Mouse (Mus musculus): ENCODE measurements around the gene Rin1.

DNA sequence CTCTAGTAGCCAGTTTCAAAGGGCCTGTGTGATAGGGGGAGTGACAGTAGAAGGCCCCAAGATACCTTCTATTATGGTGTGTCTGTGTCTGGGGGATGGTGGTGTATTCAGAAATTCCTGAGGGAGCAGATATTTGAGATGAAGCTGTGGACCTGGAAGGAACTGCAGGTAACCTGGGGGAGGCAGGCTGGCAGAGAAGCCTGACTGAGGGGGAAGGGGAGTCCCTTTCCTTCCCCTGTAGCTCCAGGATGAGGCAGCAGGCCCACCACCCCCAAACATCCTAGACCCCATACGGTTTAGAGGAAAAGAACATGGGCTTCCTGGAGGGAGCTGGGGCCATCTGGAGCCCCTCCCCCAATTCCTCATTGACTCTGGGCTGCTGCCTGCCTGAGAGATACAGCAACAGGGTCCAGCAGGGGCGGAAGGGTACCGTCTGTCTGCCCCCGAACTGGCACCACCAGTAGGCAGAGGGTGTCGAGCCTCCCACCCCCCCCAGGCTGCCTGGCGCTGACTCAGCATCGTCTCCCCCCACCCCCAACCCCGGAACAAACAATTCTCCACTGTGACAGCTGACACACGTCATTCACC, 45.7 kb downstream of the Rin1 start:
- TF ChIP-seq CTCF (IDR thresholded peaks at IDR 0.05) = no peak
- TF ChIP-seq POLR2A (IDR thresholded peaks at IDR 0.05; ENCODE audit: insufficient read depth, low read depth, low read length) = no peak
- no peak for TF ChIP-seq EP300 (IDR thresholded peaks at IDR 0.05; ENCODE audit: insufficient read depth, low read depth, low read length)

All from heart, adult 2 months (tissue).